Mouse (Mus musculus): ENCODE data around the gene Zfhx3. TPM values are rescaled to one million over a fixed set of nuclear protein-coding genes. Genes with fewer than 3 reads are reported as not detected.
A peak's percentile ranks its signal among the peaks of the same experiment; 100 is the strongest.

Gene Zfhx3
- polyA plus RNA-seq, 1 experiment from 2014 or later = 22.0 TPM

GRCm38 (mm10) chr8:108716291-108716811, 773.9 kb downstream of the Zfhx3 start:
- 49% methylated on average over 7 of the region's 7 CpGs for WGBS
- peaks cover 44% of the 10 kb centered on the region for H3K27me3 ChIP-seq (ENCODE audit: insufficient read depth, poor library complexity, severe bottlenecking)
- H3K4me1 ChIP-seq (replicated peaks) = peaks cover 98% of the 10 kb centered on the region
- no peaks in the 10 kb centered on the region for H3K36me3 ChIP-seq
- peak overlapping the region; percentile 23; the same call in 1 of the 2 replicates for H3K27ac ChIP-seq
- peak overlapping the region; percentile 86 for H3K4me3 ChIP-seq
- H3K9me3 ChIP-seq = no peaks in the 10 kb centered on the region
- DNase-seq (ENCODE audit: low spot score) = no peak

- 14% methylated on average over 8 of the region's 8 CpGs for WGBS
- no peak for DNase-seq (ENCODE audit: low spot score)
- no peaks in the 10 kb centered on the region for H3K36me3 ChIP-seq
- H3K4me3 ChIP-seq = peak overlapping the region; percentile 86; the same call in 1 of the 2 replicates
- H3K9me3 ChIP-seq = no peaks in the 10 kb centered on the region
- H3K4me1 ChIP-seq (replicated peaks) = peaks cover 98% of the 10 kb centered on the region
- H3K27ac ChIP-seq = 0 out of 2 replicates have a peak overlapping the region, but pooled peaks have one; percentile 29
- peaks cover 48% of the 10 kb centered on the region for H3K27me3 ChIP-seq (ENCODE audit: insufficient read depth, poor library complexity, severe bottlenecking)
These were observed 775.1 kb downstream of the Zfhx3 start for GRCm38 (mm10) chr8:108717545-108717944.

- DNase-seq (ENCODE audit: low spot score) = no peak
- H3K4me3 ChIP-seq = peak overlapping the region; percentile 33
- H3K36me3 ChIP-seq = no peaks in the 10 kb centered on the region
- H3K4me1 ChIP-seq (replicated peaks) = peaks cover 98% of the 10 kb centered on the region
- H3K9me3 ChIP-seq = no peaks in the 10 kb centered on the region
- 30% methylated on average over 6 of the region's 6 CpGs for WGBS
- 0 out of 2 replicates have a peak overlapping the region, but pooled peaks have one; percentile 53 for H3K27ac ChIP-seq
- H3K27me3 ChIP-seq (ENCODE audit: insufficient read depth, poor library complexity, severe bottlenecking) = peaks cover 48% of the 10 kb centered on the region
These were observed 775.6 kb downstream of the Zfhx3 start for GRCm38 (mm10) chr8:108718031-108718430.

GRCm38 (mm10) chr8:108720840-108721239, 778.4 kb downstream of the Zfhx3 start:
- Histone ChIP-seq H3K27ac (no peak overlapping the region), H3K4me1 (replicated peaks) (peaks cover 98% of the 10 kb centered on the region), H3K36me3 (no peaks in the 10 kb centered on the region), H3K9me3 (no peaks in the 10 kb centered on the region), H3K27me3 (ENCODE audit: insufficient read depth, poor library complexity, severe bottlenecking) (peaks cover 43% of the 10 kb centered on the region), H3K4me3 (no peak overlapping the region)
- WGBS = 62% methylated on average over 4 of the region's 4 CpGs
- no peak for DNase-seq (ENCODE audit: low spot score)

- H3K4me3 ChIP-seq = peak overlapping the region; percentile 13; the same call in 1 of the 2 replicates
- peaks cover 98% of the 10 kb centered on the region for H3K4me1 ChIP-seq (replicated peaks)
- no peaks in the 10 kb centered on the region for H3K9me3 ChIP-seq
- WGBS = 7% methylated on average over 8 of the region's 8 CpGs
- no peaks in the 10 kb centered on the region for H3K36me3 ChIP-seq
- DNase-seq (ENCODE audit: low spot score) = no peak
- H3K27me3 ChIP-seq (ENCODE audit: insufficient read depth, poor library complexity, severe bottlenecking) = peaks cover 24% of the 10 kb centered on the region
- H3K27ac ChIP-seq = peak overlapping the region; percentile 66
These were observed 780.4 kb downstream of the Zfhx3 start for GRCm38 (mm10) chr8:108722671-108723513.

- Histone ChIP-seq H3K36me3 (no peaks in the 10 kb centered on the region), H3K27me3 (ENCODE audit: insufficient read depth, poor library complexity, severe bottlenecking) (peaks cover 17% of the 10 kb centered on the region; the same call in 1 of the 2 replicates), H3K4me3 (0 out of 2 replicates have a peak overlapping the region, but pooled peaks have one; percentile 9), H3K4me1 (replicated peaks) (peaks cover 98% of the 10 kb centered on the region), H3K9me3 (no peaks in the 10 kb centered on the region), H3K27ac (no peak overlapping the region)
- no peak for DNase-seq (ENCODE audit: low spot score)
- WGBS = 27% methylated on average over 11 of the region's 11 CpGs
These were observed 781.2 kb downstream of the Zfhx3 start for GRCm38 (mm10) chr8:108723636-108724035.

- Histone ChIP-seq H3K4me3 (no peak overlapping the region), H3K27ac (peak overlapping the region; percentile 77), H3K4me1 (replicated peaks) (peaks cover 100% of the 10 kb centered on the region), H3K9me3 (no peaks in the 10 kb centered on the region), H3K27me3 (ENCODE audit: insufficient read depth, poor library complexity, severe bottlenecking) (peaks cover 10% of the 10 kb centered on the region; the same call in 1 of the 2 replicates), H3K36me3 (no peaks in the 10 kb centered on the region)
- whole genome bisulfite sequencing = 32% methylated on average over 11 of the region's 11 CpGs
- DNase-seq (ENCODE audit: low spot score) = no peak
These were observed 782.5 kb downstream of the Zfhx3 start for GRCm38 (mm10) chr8:108724818-108725506.

- no peak for DNase-seq (ENCODE audit: low spot score)
- Histone ChIP-seq H3K4me3 (no peak overlapping the region), H3K27me3 (ENCODE audit: insufficient read depth, poor library complexity, severe bottlenecking) (peaks cover 10% of the 10 kb centered on the region; the same call in 1 of the 2 replicates), H3K4me1 (replicated peaks) (peaks cover 100% of the 10 kb centered on the region), H3K36me3 (no peaks in the 10 kb centered on the region), H3K9me3 (no peaks in the 10 kb centered on the region), H3K27ac (peak overlapping the region; percentile 77)
- WGBS = 31% methylated on average over 10 of the region's 10 CpGs
These were observed 783.2 kb downstream of the Zfhx3 start for GRCm38 (mm10) chr8:108725631-108726030.

- Histone ChIP-seq H3K4me3 (peak overlapping the region; percentile 29), H3K4me1 (replicated peaks) (peaks cover 100% of the 10 kb centered on the region), H3K9me3 (no peaks in the 10 kb centered on the region), H3K27me3 (ENCODE audit: insufficient read depth, poor library complexity, severe bottlenecking) (0 out of 2 replicates have a peak, but pooled peaks cover under 1% of the 10 kb centered on the region), H3K36me3 (no peaks in the 10 kb centered on the region), H3K27ac (peak overlapping the region; percentile 76)
- WGBS = under 1% methylated on average over 12 of the region's 12 CpGs
- peak; percentile 71 for DNase-seq (ENCODE audit: low spot score)
These were observed 784.2 kb downstream of the Zfhx3 start for GRCm38 (mm10) chr8:108726541-108727241.

- peak; percentile 67 for DNase-seq (ENCODE audit: low spot score)
- Histone ChIP-seq H3K4me1 (replicated peaks) (peaks cover 100% of the 10 kb centered on the region), H3K4me3 (peak overlapping the region; percentile 33), H3K36me3 (no peaks in the 10 kb centered on the region), H3K9me3 (no peaks in the 10 kb centered on the region), H3K27ac (peak overlapping the region; percentile 81), H3K27me3 (ENCODE audit: insufficient read depth, poor library complexity, severe bottlenecking) (no peaks in the 10 kb centered on the region)
- WGBS = 2% methylated on average over 2 of the region's 2 CpGs
These were observed 786.7 kb downstream of the Zfhx3 start for GRCm38 (mm10) chr8:108729169-108729568.

- no peaks in the 10 kb centered on the region for H3K36me3 ChIP-seq
- H3K4me3 ChIP-seq = peak overlapping the region; percentile 33
- peaks cover 100% of the 10 kb centered on the region for H3K4me1 ChIP-seq (replicated peaks)
- no peaks in the 10 kb centered on the region for H3K9me3 ChIP-seq
- DNase-seq (ENCODE audit: low spot score) = no peak
- H3K27me3 ChIP-seq (ENCODE audit: insufficient read depth, poor library complexity, severe bottlenecking) = no peaks in the 10 kb centered on the region
- 4% methylated on average over 12 of the region's 12 CpGs for WGBS
- H3K27ac ChIP-seq = peak overlapping the region; percentile 81
These were observed 787.4 kb downstream of the Zfhx3 start for GRCm38 (mm10) chr8:108729667-108730329.

Measured in hindbrain, embryonic 10.5 days (tissue).